Mouse (Mus musculus) hindbrain, embryonic 10.5 days (tissue): ENCODE measurements at regions not wholly inside any gene's neighbourhood (a gene's known extent, or its start where the extent isn't known, plus 50 kb on each side); places are given as distances from the start of the nearest gene placed in this dataset.

Experiments
- DNase-seq: peaks from one replicate; pipeline ENCODE4 v3.0.0-alpha.2; 2017; ENCODE audit warnings: low spot score
- H3K27ac ChIP-seq: fragments of 300-500 bp; sonication (generic); 2 replicates; pipeline ENCODE4 v1.5.1; 2016; ENCODE audit warnings: mild to moderate bottlenecking, moderate library complexity
- H3K27me3 ChIP-seq: fragments of 300-500 bp; sonication (generic); 2 replicates; pipeline ENCODE4 v1.6.1; 2016; ENCODE audit warnings: mild to moderate bottlenecking; ENCODE audit not compliant: poor library complexity, insufficient read depth, severe bottlenecking
- H3K36me3 ChIP-seq: fragments of 300-500 bp; sonication (generic); 2 replicates; pipeline ENCODE4 v1.6.1; 2016; ENCODE audit warnings: mild to moderate bottlenecking, moderate library complexity
- H3K4me1 ChIP-seq: fragments of 300-500 bp; sonication (generic); replicated peaks from 2 replicates; pipeline ENCODE4 v1.6.1; 2016; ENCODE audit warnings: mild to moderate bottlenecking
- H3K4me3 ChIP-seq: fragments of 300-500 bp; sonication (generic); 2 replicates; pipeline ENCODE4 v1.5.1; 2016; ENCODE audit warnings: mild to moderate bottlenecking, moderate library complexity
- H3K9me3 ChIP-seq: fragments of 300-500 bp; sonication (generic); 2 replicates; pipeline ENCODE4 v1.6.1; 2016; ENCODE audit warnings: mild to moderate bottlenecking, moderate library complexity
- WGBS: fragments of 180-500 bp; shearing (Covaris S2); methylation state at CpG from one replicate; pipeline ENCODE4 v1.1.7; 2016; 5-methylcytosine and 5-hydroxymethylcytosine counted together

DNA sequence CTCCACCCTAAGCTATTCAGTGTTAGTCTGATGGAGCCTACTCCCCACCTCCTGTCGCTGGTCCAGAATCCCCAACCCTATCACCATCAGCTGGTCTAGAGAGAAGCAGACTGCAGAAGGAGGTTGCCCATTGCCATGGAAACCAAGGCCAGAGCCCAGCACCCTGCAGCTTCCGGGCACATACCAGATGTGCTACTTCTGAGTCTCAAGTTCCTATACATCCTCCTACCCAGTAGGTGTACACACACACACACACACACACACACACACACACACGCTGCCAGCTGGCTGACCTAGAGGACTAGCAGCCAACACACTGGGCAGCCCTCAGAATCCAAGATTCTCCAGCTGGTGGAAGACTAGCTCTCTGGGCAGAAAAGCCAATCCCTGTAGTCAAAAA, 68.9 kb upstream of the Disp3 start:
- H3K9me3 ChIP-seq = peaks cover 15% of the 10 kb centered on the region
- no peaks in the 10 kb centered on the region for H3K27me3 ChIP-seq
- peak; percentile 27 for DNase-seq
- H3K36me3 ChIP-seq = no peaks in the 10 kb centered on the region
- H3K4me1 ChIP-seq = peaks cover 27% of the 10 kb centered on the region
- H3K4me3 ChIP-seq = no peak overlapping the region
- WGBS = 70% methylated on average over 3 of the region's 3 CpGs
- no peak overlapping the region for H3K27ac ChIP-seq

DNA sequence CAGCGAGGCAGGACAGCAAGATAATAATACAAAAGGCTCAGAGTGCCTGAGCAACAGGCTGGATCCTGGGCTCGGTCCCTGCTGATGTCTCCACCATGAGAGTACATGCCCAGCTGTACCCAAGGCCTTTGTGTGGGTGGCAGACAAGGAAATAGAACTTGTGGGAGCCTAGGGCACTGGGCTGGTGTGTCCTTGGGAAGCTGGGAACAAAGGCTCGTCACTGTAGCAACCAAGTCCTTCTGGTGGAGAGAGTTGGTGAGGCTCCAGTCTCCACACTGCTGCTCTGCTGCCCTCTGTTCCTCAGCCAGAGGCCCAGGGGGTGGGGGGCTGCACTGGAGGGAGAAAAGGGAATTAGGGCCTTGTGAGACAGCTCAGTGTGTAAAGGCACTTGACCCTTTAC, 66.2 kb upstream of the Disp3 start:
- WGBS = 80% methylated on average over 3 of the region's 3 CpGs
- Histone ChIP-seq H3K4me3 (no peak overlapping the region), H3K36me3 (no peaks in the 10 kb centered on the region), H3K27me3 (no peaks in the 10 kb centered on the region), H3K4me1 (peaks cover 27% of the 10 kb centered on the region), H3K27ac (peak overlapping the region; percentile 68; the same call in 1 of the 2 replicates), H3K9me3 (peaks cover 15% of the 10 kb centered on the region)
- no peak for DNase-seq

DNA sequence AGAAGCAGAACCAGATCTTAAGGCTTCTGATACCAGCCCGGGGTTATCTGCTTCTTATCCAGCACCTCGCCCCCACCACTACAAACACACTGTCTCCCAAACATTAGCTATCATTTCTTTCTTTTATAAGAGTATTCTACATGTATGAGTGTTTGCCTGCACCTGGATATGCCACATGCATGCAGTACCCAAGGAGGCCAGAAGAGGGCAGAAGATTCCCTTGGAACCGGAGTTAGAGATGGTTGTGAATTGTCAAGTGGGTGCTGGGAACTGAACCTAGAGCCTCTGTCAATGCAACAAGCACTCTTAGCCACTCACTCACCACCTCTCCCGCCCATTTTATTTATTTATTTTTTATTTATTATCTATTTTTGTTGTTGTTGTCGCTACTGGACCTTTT, 64.9 kb upstream of the Disp3 start:
- Histone ChIP-seq H3K4me3 (no peak overlapping the region), H3K27me3 (no peaks in the 10 kb centered on the region), H3K36me3 (no peaks in the 10 kb centered on the region), H3K9me3 (peaks cover 15% of the 10 kb centered on the region), H3K4me1 (peaks cover 18% of the 10 kb centered on the region), H3K27ac (no peak overlapping the region)
- WGBS = 94% methylated on average over 5 of the region's 5 CpGs
- no peak for DNase-seq

DNA sequence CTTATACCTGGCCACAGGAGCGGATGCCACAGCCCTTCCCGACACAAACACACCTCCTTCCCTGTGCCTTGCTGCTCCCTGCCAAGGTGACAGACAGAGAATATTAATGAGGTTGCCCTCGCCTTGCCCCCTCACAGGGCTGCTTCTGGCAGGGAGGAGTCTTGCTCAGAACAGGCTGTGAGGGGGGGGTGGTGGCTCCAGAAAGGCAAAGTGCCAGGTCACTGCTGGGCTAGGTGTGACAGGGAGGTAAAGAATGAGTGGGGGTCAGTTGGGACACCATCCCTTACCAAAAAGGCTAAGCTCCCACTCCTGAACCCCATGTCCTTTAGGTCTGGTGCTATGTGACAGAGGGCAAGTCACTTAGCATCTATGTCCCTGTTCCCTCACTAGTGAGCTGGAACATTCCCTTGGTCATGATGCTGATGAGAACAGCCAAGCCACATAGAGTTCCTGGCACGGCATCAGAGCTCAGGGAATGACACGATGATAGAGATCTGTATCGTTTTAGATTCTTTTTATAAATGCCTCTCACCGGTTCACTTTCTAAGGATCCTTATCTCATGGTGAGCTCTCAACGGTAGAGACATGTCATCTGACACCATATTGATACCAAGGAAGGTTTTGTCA, 53.9 kb upstream of the Disp3 start:
- H3K36me3 ChIP-seq = no peaks in the 10 kb centered on the region
- H3K27ac ChIP-seq = no peak overlapping the region
- no peak for DNase-seq
- no peaks in the 10 kb centered on the region for H3K27me3 ChIP-seq
- 0 out of 2 replicates have a peak, but pooled peaks cover 7% of the 10 kb centered on the region for H3K4me1 ChIP-seq
- 79% methylated on average over 8 of the region's 8 CpGs for WGBS
- no peaks in the 10 kb centered on the region for H3K9me3 ChIP-seq
- no peak overlapping the region for H3K4me3 ChIP-seq

DNA sequence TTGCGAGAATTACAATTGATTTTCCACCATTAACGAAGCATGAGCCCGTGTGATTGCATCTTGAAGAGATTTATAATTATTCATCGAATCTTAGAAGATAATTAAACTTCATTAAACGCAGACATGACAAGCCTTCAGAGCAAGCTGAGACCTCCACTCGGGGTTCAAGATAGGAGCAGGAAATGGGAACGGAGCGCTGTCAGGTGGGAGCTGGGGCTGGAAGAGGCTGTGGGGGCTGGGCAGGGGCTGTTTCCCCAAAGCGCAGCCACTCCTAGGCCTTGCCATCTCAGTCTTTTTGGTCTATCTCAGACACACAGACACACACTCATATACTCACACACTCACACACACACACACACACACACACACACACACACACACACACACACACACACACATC, 52.6 kb upstream of the Disp3 start:
- 84% methylated on average over 9 of the region's 9 CpGs for WGBS
- no peak overlapping the region for H3K27ac ChIP-seq
- H3K36me3 ChIP-seq = no peaks in the 10 kb centered on the region
- no peak overlapping the region for H3K4me3 ChIP-seq
- no peaks in the 10 kb centered on the region for H3K27me3 ChIP-seq
- DNase-seq = no peak
- H3K4me1 ChIP-seq = 0 out of 2 replicates have a peak, but pooled peaks cover 7% of the 10 kb centered on the region
- no peaks in the 10 kb centered on the region for H3K9me3 ChIP-seq

DNA sequence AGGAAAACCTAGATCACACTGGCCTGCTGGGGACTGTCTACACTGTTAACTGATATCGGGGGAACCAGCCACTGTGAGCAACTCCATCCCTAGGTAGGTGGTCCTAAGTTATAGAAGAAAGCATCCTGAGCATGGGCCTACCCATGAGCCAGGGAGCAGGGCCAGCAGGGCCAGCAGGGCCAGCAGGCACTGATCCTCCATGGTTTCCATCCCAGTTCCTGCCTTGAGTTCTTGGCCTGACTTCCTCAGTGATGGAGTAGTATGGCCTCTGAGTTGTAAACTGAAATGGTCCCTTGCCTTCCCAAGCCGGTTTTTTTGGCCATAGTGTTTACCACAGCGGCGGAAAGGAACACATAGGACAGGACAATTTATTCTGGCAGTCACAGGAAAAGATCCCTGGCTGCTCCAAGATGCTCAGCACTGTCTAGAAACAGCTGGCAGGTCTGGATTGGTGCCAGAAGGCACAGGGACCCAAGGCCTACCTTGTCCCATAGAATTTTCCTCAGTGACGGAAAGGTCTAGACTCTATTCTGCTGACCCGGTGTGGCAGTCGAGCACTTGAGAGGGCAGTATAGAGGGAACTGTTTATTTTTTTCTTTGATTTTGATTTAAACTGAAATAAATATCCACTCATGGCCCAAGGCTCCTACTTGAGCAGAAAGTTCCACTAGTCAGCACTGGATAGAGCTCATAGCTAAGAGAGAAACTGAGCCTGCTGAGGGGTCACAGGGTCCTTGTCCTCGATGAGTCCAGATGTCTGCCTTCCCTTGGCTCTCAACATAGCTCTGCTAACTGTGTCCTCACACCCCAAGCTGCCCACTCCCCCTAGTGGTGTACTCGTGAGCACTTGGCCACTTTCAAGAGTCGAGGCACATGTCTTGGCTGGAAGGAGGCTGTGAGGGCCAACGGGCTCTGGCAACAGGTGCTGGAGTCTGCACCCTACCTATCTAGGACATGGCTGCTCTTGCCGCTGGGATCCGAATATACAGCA, 50.4 kb upstream of the Disp3 start:
- Histone ChIP-seq H3K27ac (no peak overlapping the region), H3K9me3 (no peaks in the 10 kb centered on the region), H3K36me3 (no peaks in the 10 kb centered on the region), H3K4me1 (peaks cover 7% of the 10 kb centered on the region; the same call in 1 of the 2 replicates), H3K4me3 (no peak overlapping the region), H3K27me3 (no peaks in the 10 kb centered on the region)
- peak; percentile 40 for DNase-seq
- WGBS = 69% methylated on average over 13 of the region's 13 CpGs
